Mouse (Mus musculus) G1E (cell line): ENCODE data around the gene Sem1.

Experiments used
- CTCF ChIP-seq: IDR thresholded peaks from 2 replicates; pipeline ENCODE4 v1.5.1; 2012; ENCODE audit warnings: low read depth, low read length, inconsistent platforms, mixed read lengths
- GATA1 ChIP-seq: IDR thresholded peaks from 2 replicates; pipeline ENCODE4 v1.6.1; 2012; ENCODE audit warnings: borderline replicate concordance, low read length, inconsistent platforms, mixed read lengths

DNA sequence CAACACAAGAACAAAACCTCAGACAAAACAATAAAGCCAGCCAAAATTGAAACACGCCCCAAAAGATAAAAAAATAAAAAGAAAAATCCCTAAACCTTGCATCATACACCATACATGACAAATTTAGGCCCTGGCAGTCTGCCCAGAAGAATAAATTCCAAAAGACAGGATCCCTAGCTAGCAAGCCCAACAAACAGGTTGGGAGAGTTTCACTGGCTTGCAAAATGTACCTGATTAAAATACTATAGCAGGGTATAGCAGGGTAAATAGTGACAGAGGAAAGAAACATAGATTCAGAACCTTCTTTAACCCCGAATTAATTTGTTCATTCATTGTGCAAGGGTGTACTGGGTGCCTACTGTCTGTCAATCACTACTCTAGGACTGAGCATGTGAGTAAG, 7.8 kb upstream of the Sem1 start:
- TF ChIP-seq CTCF (no peak), GATA1 (no peak)
